Mouse (Mus musculus) ES-Bruce4 (cell line): ENCODE measurements at regions not wholly inside any gene's neighbourhood (a gene's known extent, or its start where the extent isn't known, plus 50 kb on each side); places are given as distances from the start of the nearest gene placed in this dataset.
"Not testable (repeated sequence)": the region's sequence is repeated elsewhere in the genome, so short reads cannot be mapped to it uniquely, and the experiment has no call there.

Source experiments
- CTCF ChIP-seq: IDR thresholded peaks from one replicate; pipeline ENCODE4 v1.8.1; 2011; ENCODE audit warnings: low read depth, low read length
- EP300 ChIP-seq: IDR thresholded peaks from 2 replicates; pipeline ENCODE4 v1.6.1; 2011; ENCODE audit warnings: low read depth, low read length; ENCODE audit not compliant: insufficient read depth
- POLR2A ChIP-seq: IDR thresholded peaks from one replicate; pipeline ENCODE4 v1.8.1; 2011; ENCODE audit warnings: low read length; ENCODE audit not compliant: insufficient read depth

GRCm38 (mm10) chr2:23862277-23862676 is 186.9 kb downstream of the Hnmt start:
- TF ChIP-seq CTCF, POLR2A, EP300: not testable (repeated sequence)
